Mouse (Mus musculus) kidney, embryonic 16.5 days (tissue): ENCODE data around the gene Apol7b. TPM values are rescaled to one million over a fixed set of nuclear protein-coding genes. Genes with fewer than 3 reads are reported as not detected.

Source experiments
- polyA plus RNA-seq: library from polyadenylated mRNA; unstranded; fragments of >200 nt; fragmentation: Nextera tagmentation; extraction: Ambion mirVana; gene quantifications from 2 replicates; pipeline ENCODE4 v1.2.1, GENCODE M21; 2015

Gene Apol7b
- polyA plus RNA-seq, 1 experiment from 2014 or later = 0.12 TPM

Other genes with a start within 250 kb of the Apol7b start
- 49.1 and 50.2 TPM in 2 replicates for gene Rbfox2, start 140.5 kb downstream of the Apol7b start, polyA plus RNA-seq
- 0.19 TPM in 1 of 2 replicates, not detected in the other for gene Apol7a, start 48.4 kb downstream of the Apol7b start, polyA plus RNA-seq
- not detected in 2 replicates for gene Apol9a, start 36.4 kb downstream of the Apol7b start, polyA plus RNA-seq
- not detected in 2 replicates for gene Apol10a, start 29.6 kb upstream of the Apol7b start, polyA plus RNA-seq
- gene Apol11a, start 60.8 kb upstream of the Apol7b start, polyA plus RNA-seq = not detected in 2 replicates
- not detected in 2 replicates for gene Apol7c, start 85.8 kb upstream of the Apol7b start, polyA plus RNA-seq
- not detected in 2 replicates for gene 1700025B11Rik, start 114.4 kb upstream of the Apol7b start, polyA plus RNA-seq
- 0.19 and 0.22 TPM in 2 replicates for gene Apol10b, start 148.6 kb upstream of the Apol7b start, polyA plus RNA-seq
- not detected in 2 replicates for gene Gm36245, start 151.8 kb upstream of the Apol7b start, polyA plus RNA-seq
- 0.07 TPM in 1 of 2 replicates, not detected in the other for gene Apol11b, start 195.8 kb upstream of the Apol7b start, polyA plus RNA-seq